Mouse (Mus musculus) midbrain, postnatal 0 days (tissue): ENCODE measurements at regions not wholly inside any gene's neighbourhood (a gene's known extent, or its start where the extent isn't known, plus 50 kb on each side); places are given as distances from the start of the nearest gene placed in this dataset.

Experiments used
- ATAC-seq: fragments of 200-750 bp; cut with Nextera tagmentation; 2 replicates; pipeline ENCODE4 v1.8.0; 2017; ENCODE audit warnings: moderate number of reproducible peaks, mild to moderate bottlenecking, moderate TSS enrichment, moderate library complexity; ENCODE audit not compliant: low FRiP score
- DNase-seq: peaks from one replicate; pipeline ENCODE4 v3.0.0-alpha.2; 2015; ENCODE audit warnings: low spot score
- H3K27ac ChIP-seq: fragments of 300-500 bp; sonication (generic); 2 replicates; pipeline ENCODE4 v1.5.1; 2014; ENCODE audit warnings: low read depth, mild to moderate bottlenecking, low read length, mixed read lengths
- H3K27me3 ChIP-seq: fragments of 300-500 bp; sonication (generic); 2 replicates; pipeline ENCODE4 v1.6.1; 2014; ENCODE audit warnings: low read length, control low read depth, mixed read lengths; ENCODE audit not compliant: insufficient read depth
- H3K36me3 ChIP-seq: fragments of 300-500 bp; sonication (generic); 2 replicates; pipeline ENCODE4 v1.6.1; 2014; ENCODE audit warnings: low read length, control low read depth, mixed read lengths; ENCODE audit not compliant: insufficient read depth
- H3K4me1 ChIP-seq: fragments of 300-500 bp; sonication (generic); 2 replicates; pipeline ENCODE4 v1.6.1; 2014; ENCODE audit warnings: mild to moderate bottlenecking, control low read depth, antibody characterized with exemption, low read length, mixed read lengths; ENCODE audit not compliant: insufficient read depth
- H3K4me2 ChIP-seq: fragments of 300-500 bp; sonication (generic); 2 replicates; pipeline ENCODE4 v1.6.1; 2014; ENCODE audit warnings: low read depth, mild to moderate bottlenecking, low read length, mixed read lengths; ENCODE audit not compliant: poor library complexity, severe bottlenecking
- H3K4me3 ChIP-seq: fragments of 300-500 bp; sonication (generic); 2 replicates; pipeline ENCODE4 v1.5.1; 2014; ENCODE audit warnings: low read depth, mild to moderate bottlenecking, low read length, moderate library complexity
- H3K9ac ChIP-seq: fragments of 300-500 bp; sonication (generic); replicated peaks from 2 replicates; pipeline ENCODE4 v1.6.1; 2014; ENCODE audit warnings: mild to moderate bottlenecking, low read length, moderate library complexity, mixed read lengths; ENCODE audit not compliant: poor library complexity, severe bottlenecking
- H3K9me3 ChIP-seq: fragments of 300-500 bp; sonication (generic); 2 replicates; pipeline ENCODE4 v1.6.1; 2016; ENCODE audit warnings: low read length, control low read depth
- CTCF ChIP-seq: IDR thresholded peaks from 2 replicates; pipeline ENCODE4 v1.5.1; 2016; ENCODE audit warnings: antibody characterized with exemption, mild to moderate bottlenecking
- WGBS: fragments of 180-500 bp; shearing (Covaris S2); extraction: QIAGEN DNeasy Blood & Tissue Kit; methylation state at CpG from one replicate; pipeline ENCODE4 v1.1.7; 2014; 5-methylcytosine and 5-hydroxymethylcytosine counted together

DNA sequence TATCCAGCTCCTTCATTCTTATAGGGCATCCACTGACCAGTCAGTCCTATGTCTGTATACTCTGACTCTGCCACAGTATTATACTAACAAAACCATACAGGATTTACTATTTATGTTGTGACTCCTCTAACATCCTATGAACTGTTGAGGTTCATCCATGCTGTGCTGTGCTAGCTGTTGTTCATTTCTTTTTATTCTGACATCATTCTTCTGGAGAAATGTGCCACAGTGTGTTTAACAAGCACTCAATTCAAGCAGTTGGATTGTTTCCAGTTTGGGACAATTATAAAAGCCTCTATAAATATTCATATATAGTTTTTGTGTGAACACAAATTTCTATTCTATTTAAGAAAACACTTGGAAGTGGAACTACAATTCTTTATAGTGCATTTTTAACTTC lies 252.6 kb upstream of the Mpdz start:
- Histone ChIP-seq H3K4me3 (no peak overlapping the region), H3K36me3 (no peaks in the 10 kb centered on the region), H3K4me2 (no peak overlapping the region), H3K9me3 (no peaks in the 10 kb centered on the region), H3K9ac (no peak overlapping the region), H3K27ac (no peak overlapping the region), H3K27me3 (no peaks in the 10 kb centered on the region), H3K4me1 (no peaks in the 10 kb centered on the region)
- ATAC-seq (no peak), DNase-seq (peak; percentile 14)
- no peak for TF ChIP-seq CTCF

DNA sequence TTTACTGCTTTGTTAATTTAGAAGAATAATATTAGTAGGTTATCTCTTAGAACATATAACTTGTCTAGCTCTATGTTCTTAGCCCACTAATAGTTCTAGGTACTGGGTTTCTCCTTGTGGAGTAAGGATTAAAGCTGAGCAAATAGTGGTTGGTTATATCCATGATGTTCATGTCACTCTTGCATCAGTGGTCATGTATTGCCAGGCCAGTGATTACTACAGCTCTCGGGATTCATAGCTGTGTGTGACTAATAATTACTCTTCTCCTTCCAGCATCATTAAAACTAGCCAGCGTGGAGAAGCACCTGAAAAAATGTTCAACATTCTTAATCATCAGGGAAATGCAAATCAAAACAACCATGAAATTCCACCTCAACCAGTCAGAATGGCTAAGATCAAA lies 234.6 kb upstream of the Mpdz start:
- no peak for DNase-seq
- H3K9me3 ChIP-seq: no peaks in the 10 kb centered on the region
- 83% methylated on average over 2 of the region's 2 CpGs for WGBS
- TF ChIP-seq CTCF: no peak
- no peaks in the 10 kb centered on the region for H3K36me3 ChIP-seq
- H3K27ac ChIP-seq: no peak overlapping the region
- H3K9ac ChIP-seq: no peak overlapping the region
- H3K27me3 ChIP-seq: no peaks in the 10 kb centered on the region
- no peaks in the 10 kb centered on the region for H3K4me1 ChIP-seq
- H3K4me3 ChIP-seq: no peak overlapping the region
- no peak overlapping the region for H3K4me2 ChIP-seq
- ATAC-seq: no peak

DNA sequence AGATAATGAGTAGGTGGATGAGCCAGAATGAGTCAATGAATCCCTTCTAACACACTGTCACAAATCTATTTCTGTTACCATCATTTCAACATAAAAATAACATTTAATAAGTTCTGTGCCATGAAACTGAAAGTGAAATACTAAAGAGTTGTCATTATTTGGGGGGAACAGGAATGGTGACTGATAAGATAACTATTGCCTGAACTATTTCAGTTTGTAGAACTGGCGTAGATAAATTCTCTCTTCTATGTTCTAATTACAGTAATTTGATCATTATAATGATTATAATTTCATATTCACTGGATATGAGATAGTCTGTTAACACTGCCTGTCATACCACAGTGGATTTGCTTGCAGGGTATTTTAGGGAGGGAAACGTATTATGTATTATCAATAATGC lies 232.3 kb upstream of the Mpdz start:
- H3K9me3 ChIP-seq: no peaks in the 10 kb centered on the region
- 88% methylated on average over 2 of the region's 2 CpGs for WGBS
- H3K4me3 ChIP-seq: no peak overlapping the region
- DNase-seq (no peak), ATAC-seq (no peak)
- TF ChIP-seq CTCF: no peak
- H3K36me3 ChIP-seq: no peaks in the 10 kb centered on the region
- H3K27me3 ChIP-seq: no peaks in the 10 kb centered on the region
- H3K9ac ChIP-seq: no peak overlapping the region
- H3K4me2 ChIP-seq: no peak overlapping the region
- H3K27ac ChIP-seq: no peak overlapping the region
- no peaks in the 10 kb centered on the region for H3K4me1 ChIP-seq

DNA sequence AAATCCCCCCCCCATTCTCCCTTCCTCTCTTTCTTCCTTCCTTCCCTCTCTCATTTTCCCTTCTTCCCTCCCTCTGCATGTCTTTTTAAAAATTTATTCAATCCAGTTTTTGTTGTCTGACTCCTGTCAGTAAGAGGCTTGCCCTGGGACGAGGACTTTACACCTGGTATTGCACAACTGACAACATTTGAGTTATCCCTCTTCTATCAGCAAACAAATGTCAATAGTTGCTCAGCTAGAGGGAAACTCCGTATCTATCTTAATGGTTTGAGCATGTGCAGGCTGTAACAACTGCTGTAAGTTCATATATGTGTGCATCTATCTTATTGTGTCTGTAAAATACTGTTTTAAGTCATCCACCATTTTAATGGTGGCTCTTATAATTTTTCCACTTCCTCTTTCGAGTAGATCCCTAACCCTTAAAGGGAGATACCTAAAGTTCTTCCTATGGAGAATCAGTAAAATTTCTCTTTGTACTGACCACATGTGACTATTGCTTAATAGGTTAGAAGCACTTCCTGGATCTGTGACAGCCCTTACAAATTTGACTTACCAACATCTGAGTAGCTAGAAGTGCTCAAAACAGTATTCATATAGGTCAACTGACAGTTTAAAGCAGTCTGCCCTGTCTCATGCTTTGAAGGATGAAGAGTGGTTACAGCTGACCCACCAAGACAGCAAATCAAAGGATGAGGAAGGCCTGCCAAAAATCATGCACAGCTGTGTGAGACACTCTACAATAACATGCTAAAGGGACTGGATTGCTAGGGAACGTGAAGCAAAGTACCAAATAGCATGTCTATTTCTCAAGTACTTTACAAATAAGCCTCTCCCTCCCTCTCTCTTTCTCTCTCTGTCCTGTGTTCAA lies 231.0 kb upstream of the Mpdz start:
- ATAC-seq (no peak), DNase-seq (no peak)
- Histone ChIP-seq H3K27ac (no peak overlapping the region), H3K9ac (no peak overlapping the region), H3K4me3 (no peak overlapping the region), H3K9me3 (no peaks in the 10 kb centered on the region), H3K4me2 (no peak overlapping the region), H3K4me1 (no peaks in the 10 kb centered on the region), H3K27me3 (no peaks in the 10 kb centered on the region), H3K36me3 (no peaks in the 10 kb centered on the region)
- WGBS: 82% methylated on average over 4 of the region's 4 CpGs
- no peak for TF ChIP-seq CTCF

DNA sequence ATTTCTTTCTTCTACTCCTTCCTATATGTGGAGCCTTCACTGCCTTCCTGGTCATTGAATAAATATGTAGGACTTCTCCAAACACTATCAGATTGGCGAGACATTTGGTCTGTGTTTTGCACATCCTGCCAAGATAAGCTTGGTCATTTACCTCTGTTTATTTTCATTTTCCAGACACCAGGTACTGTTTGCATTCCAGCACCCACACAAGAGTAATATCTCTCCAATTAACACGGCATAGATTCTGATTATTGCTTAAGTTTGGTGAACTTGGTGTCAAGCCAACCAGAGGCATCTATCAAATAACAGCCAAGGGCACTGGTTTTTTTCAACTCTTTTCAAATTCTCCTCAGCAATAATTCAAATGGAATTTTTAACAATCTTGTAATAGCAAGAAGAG lies 229.4 kb upstream of the Mpdz start:
- Histone ChIP-seq H3K4me3 (no peak overlapping the region), H3K27ac (no peak overlapping the region), H3K4me2 (no peak overlapping the region), H3K27me3 (no peaks in the 10 kb centered on the region), H3K4me1 (no peaks in the 10 kb centered on the region), H3K36me3 (no peaks in the 10 kb centered on the region), H3K9ac (no peak overlapping the region), H3K9me3 (no peaks in the 10 kb centered on the region)
- TF ChIP-seq CTCF: no peak
- WGBS: 84% methylated on average over 2 of the region's 2 CpGs
- DNase-seq (no peak), ATAC-seq (no peak)

DNA sequence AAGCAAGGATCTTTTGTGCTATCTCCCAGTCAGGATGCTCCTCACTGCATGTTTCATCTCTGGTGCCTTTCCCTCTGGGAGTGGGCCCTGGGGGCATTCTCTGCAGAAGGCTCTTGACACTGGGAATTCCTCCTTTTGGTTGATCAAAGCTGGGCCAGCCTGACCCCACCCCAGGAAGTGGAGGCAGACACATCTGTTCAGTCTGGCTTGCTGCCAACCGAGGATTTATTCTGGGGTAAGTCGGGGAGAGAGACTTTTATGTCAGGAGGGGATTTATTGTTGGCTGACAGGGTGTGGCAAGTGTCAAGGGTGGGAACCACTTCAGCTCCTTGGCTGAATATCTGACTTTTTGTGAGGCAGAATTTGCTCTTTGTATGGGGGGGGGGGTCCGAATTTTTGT lies 226.6 kb upstream of the Mpdz start:
- Histone ChIP-seq H3K27ac (no peak overlapping the region), H3K4me1 (no peaks in the 10 kb centered on the region), H3K36me3 (no peaks in the 10 kb centered on the region), H3K9ac (no peak overlapping the region), H3K9me3 (no peaks in the 10 kb centered on the region), H3K4me2 (no peak overlapping the region), H3K4me3 (no peak overlapping the region), H3K27me3 (no peaks in the 10 kb centered on the region)
- DNase-seq (peak; percentile 42), ATAC-seq (no peak)
- 11% methylated on average over 3 of the region's 3 CpGs for WGBS
- no peak for TF ChIP-seq CTCF
